Mouse (Mus musculus): ENCODE results near the gene Col25a1. TPM values are rescaled to one million over a fixed set of nuclear protein-coding genes. Genes with fewer than 3 reads are reported as not detected.

Col25a1 gene
- total RNA-seq, 2 experiments from 2014 or later = 44.9 to 47.0 TPM

DNA sequence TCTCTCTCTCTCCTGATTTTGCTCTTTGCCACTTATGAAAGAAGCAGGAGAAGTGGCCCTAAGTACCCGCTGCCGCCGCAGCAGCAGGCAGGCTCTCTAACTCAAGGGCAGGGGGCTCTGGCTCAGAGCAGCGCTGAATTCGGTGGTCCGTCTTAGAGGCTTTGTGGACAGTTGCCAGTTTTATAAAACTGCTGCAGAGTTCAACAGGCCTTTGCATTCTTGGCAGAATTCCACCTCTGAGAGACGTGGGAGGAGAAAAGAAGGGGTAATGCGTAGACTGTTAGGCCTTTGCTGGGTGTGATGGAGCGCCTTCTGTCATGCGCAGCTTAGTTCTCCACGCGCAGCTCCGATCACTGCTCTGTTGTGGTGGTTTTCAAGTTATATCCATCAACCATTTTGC lies 206.6 kb downstream of the Col25a1 start:
- H3K27ac ChIP-seq = no peak overlapping the region
- TF ChIP-seq CTCF (IDR thresholded peaks at IDR 0.05) = no peak
- H3K4me3 ChIP-seq = 0 out of 2 replicates have a peak overlapping the region, but pooled peaks have one; percentile 4
- intact Hi-C loops (cut with DNase I) = no loop called here
- peak in 1 of 2 experiments; percentile 18 for DNase-seq (ENCODE audit: extremely low spot score in 1 of 2, low spot score in 2 of 2)

DNA sequence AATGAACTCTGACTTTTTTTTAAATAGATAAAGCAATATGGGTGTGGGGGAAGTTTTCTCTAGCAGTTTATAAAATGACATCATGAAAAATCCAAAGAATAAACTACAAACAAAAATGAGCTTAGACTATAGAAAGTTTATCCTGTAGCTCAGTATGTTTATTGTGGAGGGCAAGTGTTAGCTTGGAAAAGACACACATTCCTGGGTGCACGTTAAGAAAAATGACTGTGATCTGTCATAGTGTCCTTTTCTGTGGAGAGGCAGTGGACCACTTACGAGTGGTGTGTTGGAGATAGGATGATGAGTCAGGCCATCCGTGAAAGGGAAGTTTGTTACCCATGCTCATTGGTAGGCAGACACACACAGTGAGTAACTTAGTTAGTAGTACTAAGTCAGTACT lies 207.1 kb downstream of the Col25a1 start:
- H3K4me3 ChIP-seq = no peak overlapping the region
- no peak overlapping the region for H3K27ac ChIP-seq
- DNase-seq (ENCODE audit: extremely low spot score in 1 of 2, low spot score in 2 of 2) = no peak
- intact Hi-C loops (cut with DNase I) = no loop called here
- TF ChIP-seq CTCF (IDR thresholded peaks at IDR 0.05) = no peak

- intact Hi-C loops (cut with DNase I) = loop anchor here (2.0 to 10.0 kb wide), 2 partner anchors 47 to 165 kb away; no protein-coding TSS in a partner anchor
- DNase-seq (ENCODE audit: extremely low spot score in 1 of 2, low spot score in 2 of 2) = no peak
- no peak for TF ChIP-seq CTCF (IDR thresholded peaks at IDR 0.05)
- H3K4me3 ChIP-seq = no peak overlapping the region
- no peak overlapping the region for H3K27ac ChIP-seq
Measured at GRCm38 (mm10) chr3:130350161-130350560, 218.9 kb downstream of the Col25a1 start.

GRCm38 (mm10) chr3:130354399-130355039 lies 223.2 kb downstream of the Col25a1 start:
- no peak for DNase-seq (ENCODE audit: extremely low spot score in 1 of 2, low spot score in 2 of 2)
- no peak overlapping the region for H3K27ac ChIP-seq
- intact Hi-C loops (cut with DNase I) = loop anchor here (10.0 kb wide), 1 partner anchor 170 kb away; no protein-coding TSS in a partner anchor
- no peak overlapping the region for H3K4me3 ChIP-seq
- TF ChIP-seq CTCF (IDR thresholded peaks at IDR 0.05) = no peak

GRCm38 (mm10) chr3:130356575-130357173 lies 225.4 kb downstream of the Col25a1 start:
- Histone ChIP-seq H3K4me3 (no peak overlapping the region), H3K27ac (no peak overlapping the region)
- TF ChIP-seq CTCF (IDR thresholded peaks at IDR 0.05) = no peak
- intact Hi-C loops (cut with DNase I) = loop anchor here (10.0 kb wide), 1 partner anchor 172 kb away; no protein-coding TSS in a partner anchor
- no peak for DNase-seq (ENCODE audit: extremely low spot score in 1 of 2, low spot score in 2 of 2)

- TF ChIP-seq CTCF (IDR thresholded peaks at IDR 0.05) = no peak
- intact Hi-C loops (cut with DNase I) = no loop called here
- DNase-seq (ENCODE audit: extremely low spot score in 1 of 2, low spot score in 2 of 2) = no peak
- Histone ChIP-seq H3K4me3 (no peak overlapping the region), H3K27ac (no peak overlapping the region)
Measured at GRCm38 (mm10) chr3:130360813-130361212, 229.5 kb downstream of the Col25a1 start.

GRCm38 (mm10) chr3:130361922-130362321 lies 230.6 kb downstream of the Col25a1 start:
- H3K27ac ChIP-seq = no peak overlapping the region
- intact Hi-C loops (cut with DNase I) = no loop called here
- no peak for TF ChIP-seq CTCF (IDR thresholded peaks at IDR 0.05)
- no peak overlapping the region for H3K4me3 ChIP-seq
- DNase-seq (ENCODE audit: extremely low spot score in 1 of 2, low spot score in 2 of 2) = no peak

DNA sequence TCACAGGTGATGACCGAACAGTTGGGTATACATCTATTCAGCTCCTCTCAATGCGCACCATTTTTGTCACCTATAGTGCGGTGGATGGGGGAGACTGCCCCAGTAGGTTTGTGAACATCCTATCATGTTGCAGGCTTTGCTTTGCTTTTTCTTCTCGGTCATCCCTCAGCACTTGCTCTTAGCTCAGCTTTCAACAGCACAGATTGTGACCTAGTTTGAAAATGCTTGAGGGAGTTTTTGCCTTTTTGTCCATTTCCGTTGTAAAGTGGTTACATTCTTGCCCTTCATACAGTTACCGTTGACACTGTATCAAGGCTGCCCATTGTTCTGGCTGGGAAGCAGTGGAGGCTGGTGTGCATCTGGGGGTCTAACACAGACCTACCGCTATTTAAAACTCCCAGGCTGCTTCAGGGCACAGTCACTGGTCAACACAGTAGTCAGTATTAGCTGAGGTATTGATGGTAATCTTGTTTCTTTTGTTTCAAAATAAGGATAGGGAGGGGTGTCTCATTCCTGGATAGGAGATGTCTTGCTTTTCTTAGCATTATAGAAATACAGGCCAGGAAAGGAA lies 231.6 kb downstream of the Col25a1 start:
- TF ChIP-seq CTCF (IDR thresholded peaks at IDR 0.05) = no peak
- Histone ChIP-seq H3K27ac (no peak overlapping the region), H3K4me3 (no peak overlapping the region)
- intact Hi-C loops (cut with DNase I) = no loop called here
- no peak for DNase-seq (ENCODE audit: extremely low spot score in 1 of 2, low spot score in 2 of 2)

GRCm38 (mm10) chr3:130366917-130367610 lies 235.8 kb downstream of the Col25a1 start:
- DNase-seq (ENCODE audit: extremely low spot score in 1 of 2, low spot score in 2 of 2) = no peak
- Histone ChIP-seq H3K27ac (no peak overlapping the region), H3K4me3 (no peak overlapping the region)
- intact Hi-C loops (cut with DNase I) = no loop called here
- no peak for TF ChIP-seq CTCF (IDR thresholded peaks at IDR 0.05)

- Histone ChIP-seq H3K4me3 (no peak overlapping the region), H3K27ac (no peak overlapping the region)
- DNase-seq (ENCODE audit: extremely low spot score in 1 of 2, low spot score in 2 of 2) = no peak
- TF ChIP-seq CTCF (IDR thresholded peaks at IDR 0.05) = no peak
- intact Hi-C loops (cut with DNase I) = no loop called here
Measured at GRCm38 (mm10) chr3:130368352-130368751, 237.1 kb downstream of the Col25a1 start.

DNA sequence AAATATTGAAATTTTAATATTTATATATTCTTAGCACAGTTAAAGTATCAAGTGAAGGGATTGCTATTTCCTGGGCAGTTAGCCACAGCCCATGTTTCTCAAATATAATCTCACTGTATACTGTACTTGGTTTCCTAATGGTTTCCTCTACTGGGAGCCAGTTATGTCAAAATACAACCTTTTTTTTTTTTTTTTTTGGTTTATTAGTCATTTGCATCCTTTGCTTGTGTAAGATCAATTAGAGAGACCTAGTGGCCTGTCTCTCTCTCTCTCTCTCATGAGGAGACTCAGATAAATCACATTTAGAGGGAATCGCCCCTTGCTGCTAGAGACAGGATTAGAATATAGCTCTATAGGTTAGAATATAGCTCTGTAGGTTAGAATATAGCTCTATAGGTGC lies 237.8 kb downstream of the Col25a1 start:
- H3K4me3 ChIP-seq = no peak overlapping the region
- intact Hi-C loops (cut with DNase I) = no loop called here
- H3K27ac ChIP-seq = no peak overlapping the region
- no peak for TF ChIP-seq CTCF (IDR thresholded peaks at IDR 0.05)
- DNase-seq (ENCODE audit: extremely low spot score in 1 of 2, low spot score in 2 of 2) = no peak

- intact Hi-C loops (cut with DNase I) = no loop called here
- no peak for TF ChIP-seq CTCF (IDR thresholded peaks at IDR 0.05)
- no peak for DNase-seq (ENCODE audit: extremely low spot score in 1 of 2, low spot score in 2 of 2)
- Histone ChIP-seq H3K27ac (no peak overlapping the region), H3K4me3 (no peak overlapping the region)
Measured at GRCm38 (mm10) chr3:130370167-130370566, 238.9 kb downstream of the Col25a1 start.
